Mouse (Mus musculus) midbrain, embryonic 11.5 days (tissue): ENCODE data around the gene Sec63. TPM values are rescaled to one million over a fixed set of nuclear protein-coding genes. Genes with fewer than 3 reads are reported as not detected.

ENCODE experiments used
- ATAC-seq: fragments of 200-750 bp; cut with Nextera tagmentation; 2 replicates; pipeline ENCODE4 v1.8.0; 2017; ENCODE audit warnings: moderate TSS enrichment, moderate library complexity; ENCODE audit not compliant: low FRiP score
- DNase-seq: peaks from one replicate; pipeline ENCODE4 v3.0.0; 2015; ENCODE audit warnings: low spot score; ENCODE audit errors: missing footprints
- H3K27ac ChIP-seq: fragments of 300-500 bp; sonication (generic); 2 replicates; pipeline ENCODE4 v1.5.1; 2014; ENCODE audit warnings: low read depth, low read length
- H3K27me3 ChIP-seq: fragments of 300-500 bp; sonication (generic); 2 replicates; pipeline ENCODE4 v1.6.1; 2014; ENCODE audit warnings: mild to moderate bottlenecking, low read length, moderate library complexity, mixed read lengths; ENCODE audit not compliant: control insufficient read depth, insufficient read depth
- H3K36me3 ChIP-seq: fragments of 300-500 bp; sonication (generic); 2 replicates; pipeline ENCODE4 v1.6.1; 2014; ENCODE audit warnings: mild to moderate bottlenecking, low read length, moderate library complexity, mixed read lengths; ENCODE audit not compliant: control insufficient read depth, insufficient read depth
- H3K4me1 ChIP-seq: fragments of 300-500 bp; sonication (generic); 2 replicates; pipeline ENCODE4 v1.6.1; 2014; ENCODE audit warnings: low read length; ENCODE audit not compliant: control insufficient read depth, insufficient read depth
- H3K4me2 ChIP-seq: fragments of 300-500 bp; sonication (generic); 2 replicates; pipeline ENCODE4 v1.6.1; 2014; ENCODE audit warnings: mild to moderate bottlenecking, moderate library complexity
- H3K4me3 ChIP-seq: fragments of 300-500 bp; sonication (generic); 2 replicates; pipeline ENCODE4 v1.5.1; 2014; ENCODE audit warnings: low read depth, low read length
- H3K9ac ChIP-seq: fragments of 300-500 bp; sonication (generic); 2 replicates; pipeline ENCODE4 v1.6.1; 2014; ENCODE audit warnings: low read length
- H3K9me3 ChIP-seq: fragments of 300-500 bp; sonication (generic); 2 replicates; pipeline ENCODE4 v1.6.1; 2016; ENCODE audit warnings: low read length; ENCODE audit not compliant: control insufficient read depth
- WGBS: fragments of 180-500 bp; shearing (Covaris S2); extraction: QIAGEN DNeasy Blood & Tissue Kit; methylation state at CpG from one replicate; pipeline ENCODE4 v1.1.7; 2014; 5-methylcytosine and 5-hydroxymethylcytosine counted together
- polyA plus RNA-seq: library from polyadenylated mRNA; unstranded; fragments of >200 nt; fragmentation: Nextera tagmentation; extraction: Ambion mirVana; gene quantifications from 2 replicates; pipeline ENCODE4 v1.2.1, GENCODE M21; 2014

Sec63 gene
- polyA plus RNA-seq, 1 experiment from 2014 or later: 29.1 TPM

DNA sequence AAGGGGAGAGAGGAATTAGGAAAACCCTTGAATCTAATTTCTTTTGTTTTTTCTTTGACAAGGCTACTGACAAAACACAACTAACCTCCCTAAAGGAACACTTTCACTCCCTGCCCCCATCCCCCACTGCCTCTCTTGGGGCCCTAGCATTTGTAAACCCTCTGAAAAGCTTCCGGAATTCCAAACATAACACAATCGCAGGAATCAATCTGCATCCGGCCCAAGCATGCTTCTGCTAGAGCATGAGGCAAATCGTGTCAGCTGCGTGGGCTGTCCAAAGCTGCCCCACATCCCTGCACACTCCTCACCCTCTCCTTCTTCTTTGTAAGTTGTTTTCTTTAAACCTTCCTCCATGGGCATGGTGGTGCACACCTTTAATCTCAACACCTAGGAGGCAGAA, 94.0 kb downstream of the Sec63 start:
- Histone ChIP-seq H3K4me3 (no peak overlapping the region), H3K4me1 (no peaks in the 10 kb centered on the region; the same call in 1 of the 2 replicates), H3K9me3 (peaks cover 2% of the 10 kb centered on the region; the same call in 1 of the 2 replicates), H3K27ac (no peak overlapping the region), H3K4me2 (no peak overlapping the region), H3K27me3 (no peaks in the 10 kb centered on the region), H3K36me3 (no peaks in the 10 kb centered on the region), H3K9ac (peak overlapping the region; percentile 33; the same call in 1 of the 2 replicates)
- WGBS: 50% methylated on average over 5 of the region's 5 CpGs
- peak; percentile 81 for DNase-seq
- ATAC-seq: no peak

DNA sequence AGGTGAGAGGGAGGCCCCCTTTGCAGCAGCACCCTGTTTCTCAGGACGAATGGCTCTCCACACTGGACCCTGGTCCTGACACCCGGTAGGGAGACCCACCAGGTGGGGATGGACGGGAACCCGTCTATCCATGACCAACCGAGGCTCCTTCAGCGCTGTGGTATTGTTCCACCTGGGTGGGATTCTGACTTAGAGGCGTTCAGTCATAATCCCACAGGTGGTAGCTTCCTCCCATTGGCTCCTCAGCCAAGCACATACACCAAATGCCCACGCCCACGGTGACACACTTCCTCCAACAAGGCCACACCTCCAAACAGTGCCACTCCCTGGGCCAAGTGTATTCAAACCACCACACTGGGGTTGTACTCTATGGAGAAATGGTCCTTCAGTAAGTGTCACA, 95.3 kb downstream of the Sec63 start:
- H3K36me3 ChIP-seq: no peaks in the 10 kb centered on the region
- H3K27ac ChIP-seq: no peak overlapping the region
- H3K9me3 ChIP-seq: peaks cover 2% of the 10 kb centered on the region; the same call in 1 of the 2 replicates
- H3K4me3 ChIP-seq: no peak overlapping the region
- peaks cover 5% of the 10 kb centered on the region for H3K4me1 ChIP-seq
- WGBS: 94% methylated on average over 9 of the region's 9 CpGs
- no peak for ATAC-seq
- H3K27me3 ChIP-seq: no peaks in the 10 kb centered on the region
- H3K9ac ChIP-seq: no peak overlapping the region
- peak; percentile 78 for DNase-seq
- H3K4me2 ChIP-seq: no peak overlapping the region

DNA sequence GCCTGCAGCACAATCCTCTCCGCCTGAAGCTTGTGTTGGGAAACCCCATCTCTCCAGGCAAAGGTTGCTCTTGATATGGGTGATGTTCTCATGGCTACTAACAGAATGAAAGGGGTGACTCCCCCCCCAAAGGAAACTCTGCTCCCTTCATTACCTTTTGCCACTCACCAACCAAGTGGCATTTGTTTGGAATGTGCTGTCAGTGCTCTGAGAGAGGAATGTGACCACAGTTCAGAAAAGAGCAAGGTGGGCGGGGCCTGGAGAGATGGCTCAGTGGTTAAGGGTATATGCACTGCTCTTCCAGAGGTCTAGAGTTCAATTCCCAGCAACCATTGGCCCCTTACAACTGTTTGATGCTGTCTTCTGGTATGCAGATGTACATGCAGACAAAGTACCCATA, 95.7 kb downstream of the Sec63 start:
- no peak overlapping the region for H3K9ac ChIP-seq
- ATAC-seq (no peak), DNase-seq (no peak)
- no peaks in the 10 kb centered on the region for H3K27me3 ChIP-seq
- WGBS: 88% methylated on average over 2 of the region's 2 CpGs
- peaks cover 5% of the 10 kb centered on the region for H3K4me1 ChIP-seq
- no peak overlapping the region for H3K4me2 ChIP-seq
- H3K36me3 ChIP-seq: no peaks in the 10 kb centered on the region
- H3K9me3 ChIP-seq: peaks cover 2% of the 10 kb centered on the region; the same call in 1 of the 2 replicates
- no peak overlapping the region for H3K27ac ChIP-seq
- H3K4me3 ChIP-seq: no peak overlapping the region

DNA sequence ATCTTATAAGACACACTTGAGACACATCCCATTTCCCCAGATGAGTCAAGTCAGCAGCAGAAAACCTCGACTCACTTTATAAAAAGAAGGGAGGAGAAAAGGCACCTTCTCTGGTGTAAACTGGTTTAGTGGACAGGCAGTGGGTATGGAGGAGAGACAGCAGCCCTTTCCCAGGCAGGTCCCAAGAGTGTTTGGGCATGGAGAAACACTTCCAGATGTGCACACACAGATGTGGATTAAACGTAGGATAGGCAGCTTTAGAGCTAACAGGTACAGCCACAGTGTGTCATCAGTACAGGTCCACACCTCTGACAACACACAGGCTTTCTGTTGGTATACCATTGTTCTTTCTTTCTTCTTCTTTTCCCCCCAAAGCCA, 98.5 kb downstream of the Sec63 start:
- Histone ChIP-seq H3K36me3 (no peaks in the 10 kb centered on the region), H3K27me3 (no peaks in the 10 kb centered on the region), H3K9me3 (no peaks in the 10 kb centered on the region), H3K4me3 (no peak overlapping the region), H3K9ac (0 out of 2 replicates have a peak overlapping the region, but pooled peaks have one; percentile 9), H3K27ac (no peak overlapping the region), H3K4me2 (no peak overlapping the region), H3K4me1 (peaks cover 5% of the 10 kb centered on the region)
- ATAC-seq (peak; percentile 36; the same call in 1 of the 2 replicates), DNase-seq (no peak)
- WGBS: 46% methylated on average over 2 of the region's 2 CpGs

DNA sequence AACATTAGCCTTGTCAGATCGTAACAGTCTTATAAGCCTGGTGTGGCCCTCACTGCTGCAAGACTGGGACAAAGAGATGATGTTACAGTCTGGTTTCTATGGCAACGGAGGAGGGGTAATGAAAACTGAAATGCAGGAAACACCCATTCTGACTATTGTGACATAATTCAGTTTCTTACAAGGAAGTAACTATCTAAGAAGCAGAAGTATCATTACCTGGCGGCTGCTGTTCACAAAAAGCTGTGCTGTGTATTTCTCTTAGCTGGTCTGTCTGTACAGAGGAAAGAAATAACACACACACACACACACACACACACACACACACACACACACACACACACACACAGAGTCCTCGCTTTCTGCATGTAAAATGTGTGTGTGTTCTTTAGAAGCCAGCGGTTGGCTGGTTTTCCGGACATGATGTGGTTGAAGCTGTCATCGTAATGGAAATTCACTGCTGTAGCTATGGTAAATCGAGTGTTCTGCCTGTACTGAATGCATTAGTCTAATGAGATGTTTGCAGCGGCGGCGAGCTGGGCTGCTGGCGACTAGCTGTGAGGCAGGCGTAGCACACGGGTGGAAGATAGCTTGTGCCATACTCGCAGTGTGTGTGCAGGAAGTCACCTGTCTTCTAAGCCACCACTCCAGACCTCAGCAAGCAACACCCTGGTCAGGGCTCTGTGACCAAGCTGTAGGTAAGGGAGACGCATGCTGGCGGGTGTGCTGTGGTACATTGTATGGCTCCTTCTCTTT, 99.0 kb downstream of the Sec63 start, which contains the start of gene Scml4:
Gene Scml4 (plus strand): TSS at position 212 of the 753 bp plus-strand sequence.
- Histone ChIP-seq H3K4me3 (0 out of 2 replicates have a peak within 1 kb of the TSS, but pooled peaks have one; percentile 1), H3K27me3 (no peaks in the 10 kb centered on the region), H3K9me3 (no peaks in the 10 kb centered on the region), H3K9ac (peak within 1 kb of the TSS; percentile 30; the same call in 1 of the 2 replicates), H3K4me2 (peak within 1 kb of the TSS; percentile 20), H3K4me1 (peaks cover 5% of the 10 kb centered on the region), H3K36me3 (no peaks in the 10 kb centered on the region), H3K27ac (peak within 1 kb of the TSS; percentile 2; the same call in 1 of the 2 replicates)
- ATAC-seq (peak; percentile 83), DNase-seq (peak; percentile 89)
- 48% methylated on average over 17 of the region's 17 CpGs for WGBS

DNA sequence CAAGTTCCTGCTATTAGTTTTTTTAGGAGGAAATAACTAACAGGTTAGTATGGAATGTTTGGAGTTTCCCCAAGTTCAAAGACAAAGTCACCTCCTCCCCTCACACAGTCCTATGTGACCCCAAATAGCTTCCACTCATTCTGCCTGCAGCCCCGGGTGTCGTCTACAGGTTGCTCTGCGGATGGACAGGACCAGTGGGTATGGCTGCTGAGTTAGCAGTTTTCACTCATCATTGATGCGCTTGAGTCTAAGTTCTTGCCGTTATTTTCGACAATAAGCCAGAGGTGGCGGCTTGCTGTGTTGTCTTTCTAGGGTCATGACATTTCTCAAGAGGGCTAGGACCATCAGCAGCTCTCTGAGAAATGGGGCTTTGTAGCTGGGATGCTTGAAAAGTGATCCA, 100.2 kb downstream of the Sec63 start:
- no peak overlapping the region for H3K4me3 ChIP-seq

DNA sequence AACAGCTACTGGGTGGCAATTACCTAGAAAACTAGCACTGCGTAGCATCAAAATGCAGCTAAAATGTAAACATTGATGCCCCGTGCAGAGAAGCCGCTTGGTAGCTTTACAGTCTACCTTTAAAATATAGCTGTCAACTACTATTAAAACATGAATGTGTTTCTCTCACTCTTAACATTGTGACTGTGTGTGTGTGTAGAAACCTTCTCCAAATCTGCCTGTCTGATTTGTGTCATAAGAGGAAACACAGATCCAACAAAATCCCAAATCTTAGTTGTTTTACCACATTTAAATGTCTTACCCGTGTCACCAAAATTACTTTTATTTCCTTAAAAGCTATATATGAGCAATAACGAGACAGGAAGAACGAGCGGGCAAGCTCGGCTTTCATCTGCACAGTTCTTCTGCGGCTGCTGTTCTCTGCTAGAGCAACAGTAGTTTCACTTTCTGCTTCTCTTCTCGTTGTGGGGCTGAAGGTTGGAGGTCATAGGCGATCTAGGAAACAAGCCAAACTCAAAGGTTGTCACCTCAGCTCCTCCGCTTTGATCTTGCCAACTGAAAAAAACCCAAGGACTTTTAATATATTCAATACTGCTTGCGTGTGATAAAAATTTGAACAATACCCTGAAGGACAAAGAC, 100.9 kb downstream of the Sec63 start:
- H3K4me3 ChIP-seq: no peak overlapping the region
- no peaks in the 10 kb centered on the region for H3K36me3 ChIP-seq
- H3K4me1 ChIP-seq: peaks cover 5% of the 10 kb centered on the region
- no peaks in the 10 kb centered on the region for H3K9me3 ChIP-seq
- WGBS: 81% methylated on average over 13 of the region's 13 CpGs
- no peaks in the 10 kb centered on the region for H3K27me3 ChIP-seq
- ATAC-seq (no peak), DNase-seq (no peak)
- no peak overlapping the region for H3K9ac ChIP-seq
- no peak overlapping the region for H3K27ac ChIP-seq
- H3K4me2 ChIP-seq: no peak overlapping the region

More for the DNA sequence above, 100.2 kb downstream of the Sec63 start:
- peaks cover 5% of the 10 kb centered on the region for H3K4me1 ChIP-seq
- H3K36me3 ChIP-seq: no peaks in the 10 kb centered on the region
- H3K9me3 ChIP-seq: no peaks in the 10 kb centered on the region
- ATAC-seq (no peak), DNase-seq (no peak)
- no peak overlapping the region for H3K4me2 ChIP-seq
- H3K27ac ChIP-seq: no peak overlapping the region
- no peak overlapping the region for H3K9ac ChIP-seq
- 82% methylated on average over 7 of the region's 7 CpGs for WGBS
- no peaks in the 10 kb centered on the region for H3K27me3 ChIP-seq

DNA sequence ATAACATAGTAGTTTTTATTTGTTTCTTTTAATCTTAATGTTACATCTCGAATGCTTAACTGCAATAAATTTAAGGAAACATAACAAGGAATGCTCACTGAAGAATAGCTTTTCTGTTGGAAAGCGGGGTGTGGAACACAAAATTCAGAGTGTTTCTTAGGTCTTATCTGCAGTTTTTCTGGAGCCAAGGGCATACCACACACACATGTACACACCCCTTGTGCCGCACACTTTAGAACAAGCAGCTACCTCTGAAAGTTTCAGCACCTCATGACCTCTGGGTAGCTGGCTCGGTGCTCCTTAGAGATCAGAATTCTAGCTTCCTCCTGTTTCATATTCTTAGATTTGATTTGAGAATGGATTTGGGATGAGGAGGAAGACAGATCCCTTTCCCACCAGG, 101.5 kb downstream of the Sec63 start:
- Histone ChIP-seq H3K27me3 (no peaks in the 10 kb centered on the region), H3K4me1 (peaks cover 5% of the 10 kb centered on the region), H3K4me3 (no peak overlapping the region), H3K9ac (no peak overlapping the region), H3K36me3 (no peaks in the 10 kb centered on the region), H3K27ac (no peak overlapping the region), H3K9me3 (no peaks in the 10 kb centered on the region), H3K4me2 (no peak overlapping the region)
- DNase-seq (no peak), ATAC-seq (no peak)
- WGBS: 91% methylated on average over 4 of the region's 4 CpGs
